Comparison of ENCODE assay signal across 10 mouse cellular contexts in the genomic region with DNA sequence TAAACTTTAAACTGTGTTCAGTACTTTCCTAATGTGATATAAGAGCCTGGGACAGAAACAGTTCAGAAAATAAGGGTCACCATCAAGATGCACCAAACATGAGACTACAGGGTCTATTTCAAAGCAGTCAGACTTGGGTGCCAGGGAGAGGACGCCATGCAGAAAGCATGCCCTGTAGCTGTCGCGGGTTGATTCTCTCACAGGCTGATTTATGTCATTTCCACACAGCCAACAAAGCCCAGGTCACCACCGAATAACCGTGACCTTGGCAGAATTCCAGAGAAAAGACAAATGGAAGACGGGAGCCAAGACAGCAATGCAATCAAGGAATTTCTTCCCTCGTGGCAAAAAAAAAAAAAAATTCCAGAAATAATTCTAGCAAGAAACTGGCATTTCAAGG.
DNase-seq lines count a peak whose midpoint lies in the region; ATAC-seq lines count a peak whose summit lies in the region.
"Had no signal": no experiment of that assay in that cellular context is flagged by ENCODE, and none has a peak within 500 bp of the region (broad histone marks: within the 10 kb centered on the region; RNA-seq: fewer than 3 reads in every experiment).

No protein-coding gene starts in this region.

- H3K27me3 ChIP-seq in kidney, embryonic 14.5 days (ENCODE audit: control insufficient read depth, insufficient read depth, low read length) = no peaks in the 10 kb centered on the region
- H3K27me3 ChIP-seq in neural tube, embryonic 15.5 days (replicated peaks) = no peaks in the 10 kb centered on the region
- H3K27me3 ChIP-seq: liver, embryonic 15.5 days had no signal

- H3K4me1 ChIP-seq in kidney, embryonic 14.5 days (ENCODE audit: control insufficient read depth, insufficient read depth, low read length) = peaks cover 9% of the 10 kb centered on the region
- peaks cover 9% of the 10 kb centered on the region for H3K4me1 ChIP-seq in neural tube, embryonic 15.5 days
- H3K4me1 ChIP-seq: liver, embryonic 15.5 days had no signal

- no peak overlapping the region for H3K4me3 ChIP-seq in kidney, embryonic 14.5 days (ENCODE audit: low read length)
- no peak overlapping the region for H3K4me3 ChIP-seq in neural tube, embryonic 15.5 days (replicated peaks)
- H3K4me3 ChIP-seq: liver, embryonic 15.5 days had no signal

- peak; percentile 9 for DNase-seq in lung, postnatal 10 days
- DNase-seq in lung, postnatal 25 days (ENCODE audit: low spot score) = no peak
- DNase-seq in embryo, embryonic 10.5 days (ENCODE audit: low spot score) = peak; percentile 43
- DNase-seq in thymus, adult 18-20 months = no peak
- no peak for DNase-seq in liver

- no peaks in the 10 kb centered on the region for H3K36me3 ChIP-seq in kidney, embryonic 14.5 days (ENCODE audit: control insufficient read depth, insufficient read depth, low read length)
- H3K36me3 ChIP-seq in neural tube, embryonic 15.5 days = no peaks in the 10 kb centered on the region
- H3K36me3 ChIP-seq: liver, embryonic 15.5 days had no signal

- no peak overlapping the region for H3K27ac ChIP-seq in kidney, embryonic 14.5 days (ENCODE audit: low read depth, low read length)
- H3K27ac ChIP-seq in neural tube, embryonic 15.5 days (replicated peaks) = peak overlapping the region; percentile 29
- H3K27ac ChIP-seq: liver, embryonic 15.5 days had no signal

- ATAC-seq in kidney, embryonic 14.5 days (ENCODE audit: low FRiP score, low TSS enrichment) = peak; percentile 76; the same call in 1 of the 2 replicates
- ATAC-seq in neural tube, embryonic 15.5 days (ENCODE audit: low FRiP score) = peak; percentile 71
- no peak for ATAC-seq in inflammation-experienced regulatory T-cells, adult 6 months

- H3K9me3 ChIP-seq in kidney, embryonic 14.5 days (ENCODE audit: control insufficient read depth, low read length) = no peaks in the 10 kb centered on the region
- no peaks in the 10 kb centered on the region for H3K9me3 ChIP-seq in neural tube, embryonic 15.5 days (replicated peaks)
- H3K9me3 ChIP-seq: G1E; liver, embryonic 15.5 days had no signal

- 6% methylated on average over 7 of the region's 7 CpGs for WGBS in kidney, embryonic 14.5 days
- 6% methylated on average over 7 of the region's 7 CpGs for WGBS in neural tube, embryonic 15.5 days

- H3K9ac ChIP-seq in kidney, embryonic 14.5 days (ENCODE audit: low read depth, low read length) = no peak overlapping the region
- no peak overlapping the region for H3K9ac ChIP-seq in neural tube, embryonic 15.5 days (replicated peaks)
- H3K9ac ChIP-seq: liver, embryonic 15.5 days had no signal

- no peak overlapping the region for H3K4me2 ChIP-seq in kidney, embryonic 14.5 days (replicated peaks; ENCODE audit: low read depth, low read length)
- peak overlapping the region; percentile 28; the same call in 1 of the 2 replicates for H3K4me2 ChIP-seq in neural tube, embryonic 15.5 days
- H3K4me2 ChIP-seq: liver, embryonic 15.5 days had no signal

Comparison
In these comparisons a context has a peak if more than half of its experiments do, and no peak if none do; other contexts are left out.
1. DNase-seq: peak in lung, postnatal 10 days (single experiment) and embryo, embryonic 10.5 days (single experiment); none in lung, postnatal 25 days (single experiment), thymus, adult 18-20 months (0 of 2) and liver (single experiment).